Mouse (Mus musculus) adrenal gland, postnatal 4 days (tissue): ENCODE results near the gene Naga. TPM values are rescaled to one million over a fixed set of nuclear protein-coding genes. Genes with fewer than 3 reads are reported as not detected.
A peak's percentile ranks its signal among the peaks of the same experiment; 100 is the strongest.

Experiments used
- DNase-seq, 2 experiments: peaks; one replicate each; pipeline ENCODE4 v3.0.0; 2021 to 2022; ENCODE audit warnings: low spot score in 2 of 2, mixed read lengths in 2 of 2
- total RNA-seq, 2 experiments: library from RNA; stranded (reverse); gene quantifications; 2 replicates each; pipeline ENCODE4 v1.2.3; 2021

Naga gene
- total RNA-seq, 2 experiments from 2014 or later, result 82.6 to 96.8 TPM

GRCm38 (mm10) chr15:82358431-82359260, 19.9 kb upstream of the Naga start:
- DNase-seq, result no peak

GRCm38 (mm10) chr15:82354126-82354945, 15.6 kb upstream of the Naga start, which contains the start of gene Ndufa6:
Gene Ndufa6 (minus strand): TSS chr15:82354322.
- peak; percentile 89 to 95 for DNase-seq

DNA sequence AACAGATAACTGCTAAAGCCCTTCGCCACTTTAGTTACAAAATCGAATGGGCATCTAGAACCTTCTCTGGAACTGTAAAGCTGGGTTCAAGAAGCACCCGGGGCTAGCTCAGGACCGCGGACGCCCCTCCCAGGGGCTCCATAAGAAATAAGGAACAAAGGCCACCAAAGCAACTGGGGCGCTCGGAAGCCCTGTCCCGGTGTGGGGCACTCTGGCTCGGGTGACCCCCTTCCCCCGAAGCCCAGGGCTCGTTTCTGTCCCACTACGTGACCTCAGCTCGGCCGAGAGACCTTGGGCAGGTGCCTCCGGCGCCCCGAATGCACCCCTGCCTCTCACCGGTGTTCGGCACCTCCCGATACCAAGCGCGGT, 15.0 kb upstream of the Naga start:
- no peak for DNase-seq

DNA sequence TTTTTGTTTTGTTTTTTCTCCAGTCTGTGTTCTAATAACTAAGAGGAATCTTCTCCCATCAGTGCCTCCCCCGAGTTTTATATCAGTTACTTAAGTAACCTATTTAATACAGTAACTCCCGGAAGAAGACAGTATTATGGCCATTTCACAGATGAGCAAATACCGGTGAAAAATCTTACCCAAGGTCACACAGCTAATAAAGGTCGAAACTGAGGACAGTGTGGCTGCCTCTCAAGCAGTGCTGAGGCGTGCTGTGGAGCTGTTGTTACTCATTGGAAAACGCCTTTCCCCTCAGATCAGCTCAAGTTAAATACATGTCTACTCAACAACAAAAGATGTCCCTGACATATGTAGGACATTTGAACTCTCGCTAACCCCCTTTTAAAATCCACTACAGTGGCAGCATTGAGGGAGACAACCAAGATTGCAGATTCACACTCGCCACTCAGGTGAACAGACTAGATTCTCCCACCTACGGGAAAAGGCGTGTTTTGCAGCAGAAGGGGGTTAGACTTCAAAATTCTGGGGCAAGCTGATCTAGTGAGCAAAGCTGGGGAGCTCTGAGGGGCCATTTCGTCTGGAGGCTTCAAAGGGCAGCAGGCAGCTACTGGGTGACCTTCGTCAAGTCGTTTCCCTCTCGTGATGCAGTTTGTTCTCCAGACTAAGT, 14.5 kb upstream of the Naga start:
- DNase-seq, result no peak

GRCm38 (mm10) chr15:82351480-82351879, 12.8 kb upstream of the Naga start:
- DNase-seq, result no peak

- DNase-seq, result no peak
Observed at GRCm38 (mm10) chr15:82350349-82350748, 11.6 kb upstream of the Naga start.

DNA sequence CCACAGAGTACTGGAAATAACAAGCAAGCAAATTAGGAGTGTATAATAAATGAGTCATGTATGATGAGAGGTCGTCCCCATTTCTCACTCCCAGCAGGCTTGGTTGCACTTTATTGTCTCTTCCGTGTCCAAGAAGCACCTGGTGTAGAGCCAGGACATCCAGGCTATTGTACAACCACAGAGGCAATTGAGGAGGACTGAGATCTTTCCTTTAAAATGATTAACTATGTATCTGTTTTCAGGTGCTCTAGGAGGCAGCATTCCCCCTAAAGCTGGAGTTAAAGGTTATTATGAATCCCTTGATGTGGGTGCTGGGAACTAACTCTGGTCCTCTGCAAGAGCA, 10.2 kb upstream of the Naga start:
- DNase-seq, result no peak

GRCm38 (mm10) chr15:82348258-82348998, 9.7 kb upstream of the Naga start:
- no peak for DNase-seq

GRCm38 (mm10) chr15:82347852-82348251, 9.1 kb upstream of the Naga start:
- no peak for DNase-seq

DNA sequence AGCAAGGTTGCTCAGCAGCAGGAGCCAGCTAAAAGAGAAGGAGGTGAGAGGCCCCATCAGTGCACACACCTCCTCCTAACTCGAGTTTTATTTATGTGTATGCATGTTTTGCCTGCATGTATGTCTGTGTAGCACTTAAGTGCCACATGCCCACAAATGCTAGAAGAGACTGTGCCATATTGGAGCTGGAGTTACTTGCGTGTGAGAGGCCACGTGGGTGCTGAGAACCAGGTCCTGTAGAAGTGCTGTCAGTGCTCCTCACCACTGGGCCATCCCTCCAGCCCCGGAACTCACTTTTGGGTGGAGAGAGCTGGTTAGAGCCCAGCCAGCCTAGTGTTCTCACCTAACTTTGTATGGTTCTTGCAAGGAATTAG, 8.6 kb upstream of the Naga start:
- no peak for DNase-seq

DNA sequence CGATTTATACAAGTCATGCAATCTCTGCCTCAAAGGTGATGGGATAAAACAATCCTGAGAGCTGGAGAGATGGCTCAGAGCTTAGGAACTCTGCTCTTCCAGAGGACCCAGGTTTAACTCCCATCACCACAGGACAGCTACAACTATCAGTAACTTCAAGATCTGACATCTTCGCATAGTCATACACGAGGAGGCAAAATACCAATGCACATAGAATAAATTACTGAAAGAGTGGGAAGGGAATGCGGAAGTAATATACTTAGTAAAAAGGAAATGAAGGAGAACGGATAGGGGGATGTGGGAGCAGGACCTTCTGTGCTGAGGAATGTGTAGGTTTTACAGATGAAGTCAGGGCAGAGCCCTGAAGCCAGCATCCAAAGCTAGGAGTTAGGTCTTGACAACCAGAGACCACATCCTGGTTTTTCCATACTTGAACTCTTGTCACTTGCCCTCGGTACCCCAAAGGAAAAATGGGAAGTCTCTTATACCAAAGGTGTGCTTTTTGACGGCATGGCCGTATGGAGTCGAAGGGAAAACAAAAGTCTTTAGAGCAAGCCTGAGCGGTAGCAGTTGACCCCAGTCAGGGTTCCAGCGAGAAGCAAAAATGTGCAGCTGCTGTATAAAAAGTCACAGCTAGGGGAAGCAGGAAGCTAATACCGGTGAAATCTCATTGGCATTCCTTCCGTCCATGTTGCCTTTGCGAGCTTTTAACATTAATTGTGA, 8.0 kb upstream of the Naga start:
- no peak for DNase-seq

DNA sequence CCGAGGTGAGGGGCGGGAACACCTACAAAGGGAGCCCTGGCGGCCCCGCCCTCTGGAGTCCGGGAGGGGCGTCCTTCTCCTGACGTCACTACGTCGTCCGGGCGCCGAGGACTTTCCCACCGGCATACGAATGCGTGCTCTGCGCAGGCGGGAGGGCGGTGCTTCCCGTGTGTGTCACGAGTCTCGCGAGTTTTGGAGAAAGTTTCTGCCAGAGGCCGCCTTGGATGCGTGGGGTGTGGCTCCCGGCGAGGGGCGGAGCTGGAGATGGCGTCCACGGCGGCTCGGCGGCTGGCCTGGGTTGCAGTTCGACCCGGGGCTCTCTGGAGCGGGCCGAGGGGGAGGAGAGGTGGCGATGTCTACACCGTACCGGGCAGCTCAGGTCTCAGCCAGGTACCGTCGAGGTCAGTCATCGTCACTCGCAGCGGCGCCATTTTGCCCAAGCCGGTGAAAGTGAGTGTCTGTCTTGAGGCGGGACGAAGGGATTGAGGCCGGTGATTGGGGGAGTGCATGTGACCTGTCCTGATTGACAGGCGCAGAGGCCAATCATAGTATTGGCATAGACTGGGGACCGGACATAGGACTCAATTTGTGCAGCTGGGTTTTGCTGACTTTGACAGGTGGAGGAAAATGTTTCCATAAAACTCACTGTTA, 7.2 kb upstream of the Naga start:
- DNase-seq, result peak; percentile 79 to 93

GRCm38 (mm10) chr15:82344971-82345370, 6.2 kb upstream of the Naga start:
- DNase-seq, result no peak

- no peak for DNase-seq
Observed at GRCm38 (mm10) chr15:82343368-82344287, 4.9 kb upstream of the Naga start.

DNA sequence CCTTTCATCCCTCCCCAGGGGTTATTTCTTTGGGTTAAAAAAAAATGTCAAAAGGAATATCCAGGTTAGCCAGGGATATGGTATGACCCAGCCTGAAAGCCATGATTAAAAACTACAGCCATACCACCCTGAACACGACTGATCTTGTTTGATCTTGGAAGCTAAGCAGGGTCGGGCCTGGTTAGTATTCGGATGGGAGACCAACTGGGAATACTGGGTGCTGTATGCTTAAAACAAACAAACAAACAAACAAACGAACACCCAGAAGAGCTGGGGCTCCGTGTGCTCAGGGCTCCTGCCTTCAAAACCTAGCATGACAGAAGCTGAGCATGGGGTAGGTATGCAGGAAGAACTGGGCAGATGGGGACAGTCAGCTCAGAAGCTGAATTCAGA, 3.8 kb upstream of the Naga start:
- no peak for DNase-seq

DNA sequence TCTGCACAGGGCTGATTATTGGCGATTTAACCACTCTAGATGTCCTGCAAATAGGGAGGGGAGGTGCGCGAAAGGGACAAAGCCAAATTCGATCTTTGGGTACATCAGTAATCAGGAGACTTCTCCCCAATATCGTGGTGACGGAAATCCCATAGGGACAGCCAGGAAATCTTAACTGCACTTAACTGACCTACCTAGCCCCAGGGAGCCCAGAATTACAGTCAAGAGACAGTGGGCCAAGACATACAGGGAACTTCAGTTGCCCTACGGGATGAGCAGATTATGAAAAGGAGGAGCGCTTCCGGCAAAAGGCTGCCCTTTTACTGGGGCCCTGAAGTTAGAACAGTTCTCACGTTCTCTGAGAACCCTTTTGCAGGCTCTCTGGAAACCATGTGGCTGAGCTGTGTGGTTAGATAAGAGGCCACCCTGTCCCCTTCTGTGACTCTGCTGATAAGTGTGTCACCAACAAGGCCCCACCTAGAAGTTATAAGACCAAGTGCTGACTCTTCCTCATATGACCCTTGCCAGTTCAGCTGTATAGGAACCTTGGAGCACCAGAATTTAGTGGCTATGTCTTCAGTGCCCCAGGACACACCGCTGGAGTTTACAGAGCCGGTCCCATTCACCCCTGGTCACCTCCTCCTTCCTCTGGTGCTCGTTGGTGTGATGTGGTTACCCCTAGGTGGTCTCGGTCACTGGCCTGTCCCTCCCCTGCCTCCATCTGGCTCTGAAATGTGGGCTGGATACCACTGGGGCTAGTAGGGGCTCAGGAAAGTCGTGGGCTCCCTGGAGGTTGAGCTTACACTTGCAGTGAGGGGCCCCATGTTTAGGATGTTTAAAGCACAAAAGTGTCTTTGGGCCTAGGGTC, 3.2 kb upstream of the Naga start:
- no peak for DNase-seq

GRCm38 (mm10) chr15:82341036-82341501, 2.3 kb upstream of the Naga start:
- DNase-seq, result peak in 1 of 2 experiments; percentile 28
